Mouse (Mus musculus): Measurements from ENCODE around the gene Trappc10.

Trappc10 gene

GRCm38 (mm10) chr10:78161096-78161495, 83.3 kb downstream of the Trappc10 start:
- no peak for DNase-seq (ENCODE audit: extremely low spot score, low spot score)

- no peak for DNase-seq (ENCODE audit: extremely low spot score, low spot score)
These were observed 83.9 kb downstream of the Trappc10 start for GRCm38 (mm10) chr10:78160369-78161095.

GRCm38 (mm10) chr10:78159906-78160305, 84.5 kb downstream of the Trappc10 start:
- peak; percentile 86 for DNase-seq (ENCODE audit: extremely low spot score, low spot score)

GRCm38 (mm10) chr10:78159252-78159878, 85.1 kb downstream of the Trappc10 start:
- peak; percentile 29 for DNase-seq (ENCODE audit: extremely low spot score, low spot score)

GRCm38 (mm10) chr10:78158041-78158440, 86.4 kb downstream of the Trappc10 start:
- no peak for DNase-seq (ENCODE audit: extremely low spot score, low spot score)

GRCm38 (mm10) chr10:78156926-78157325, 87.5 kb downstream of the Trappc10 start:
- DNase-seq (ENCODE audit: extremely low spot score, low spot score): no peak

- DNase-seq (ENCODE audit: extremely low spot score, low spot score): no peak
These were observed 95.3 kb downstream of the Trappc10 start for GRCm38 (mm10) chr10:78148834-78149766.

GRCm38 (mm10) chr10:78147908-78148441, 96.5 kb downstream of the Trappc10 start:
- DNase-seq (ENCODE audit: extremely low spot score, low spot score): no peak

- DNase-seq (ENCODE audit: extremely low spot score, low spot score): no peak
These were observed 100.5 kb downstream of the Trappc10 start for GRCm38 (mm10) chr10:78143727-78144505.

GRCm38 (mm10) chr10:78140843-78141242, 103.6 kb downstream of the Trappc10 start:
- DNase-seq (ENCODE audit: extremely low spot score, low spot score): no peak

GRCm38 (mm10) chr10:78140251-78140600, 104.2 kb downstream of the Trappc10 start:
- no peak for DNase-seq (ENCODE audit: extremely low spot score, low spot score)

GRCm38 (mm10) chr10:78139572-78140250, 104.7 kb downstream of the Trappc10 start:
- DNase-seq (ENCODE audit: extremely low spot score, low spot score): no peak

- peak; percentile 20 for DNase-seq (ENCODE audit: extremely low spot score, low spot score)
These were observed 105.5 kb downstream of the Trappc10 start for GRCm38 (mm10) chr10:78138812-78139523.

GRCm38 (mm10) chr10:78137191-78137590, 107.2 kb downstream of the Trappc10 start:
- no peak for DNase-seq (ENCODE audit: extremely low spot score, low spot score)

Data from neural tube, embryonic 10.5 days (tissue).